Mouse (Mus musculus) MEL (cell line): ENCODE results near the gene Serpina1f. TPM values are rescaled to one million over a fixed set of nuclear protein-coding genes. Genes with fewer than 3 reads are reported as not detected.

Experiments used
- BHLHE40 ChIP-seq: IDR thresholded peaks from 2 replicates; pipeline ENCODE4 v1.6.1; 2012; ENCODE audit warnings: low read depth, mild to moderate bottlenecking, inconsistent platforms, low read length, improper control_type of control experiment, borderline replicate concordance
- CHD1 ChIP-seq: IDR thresholded peaks from 2 replicates; pipeline ENCODE4 v1.6.1; 2012; ENCODE audit warnings: low read depth, mild to moderate bottlenecking, inconsistent platforms, low read length, improper control_type of control experiment
- CHD2 ChIP-seq: IDR thresholded peaks from 2 replicates; pipeline ENCODE4 v1.6.1; 2011; ENCODE audit warnings: low read length, improper control_type of control experiment
- E2F4 ChIP-seq: IDR thresholded peaks from 2 replicates; pipeline ENCODE4 v1.6.1; 2011; ENCODE audit warnings: low read depth, low read length, improper control_type of control experiment, borderline replicate concordance
- EP300 ChIP-seq, 2 experiments: IDR thresholded peaks; 2 replicates each; pipeline ENCODE4 v1.6.1; 2011; ENCODE audit warnings: improper control_type of control experiment in 2 of 2, low read length in 2 of 2, low read depth in 1 of 2, mild to moderate bottlenecking in 1 of 2
- GABPA ChIP-seq: IDR thresholded peaks from 2 replicates; pipeline ENCODE4 v1.6.1; 2012; ENCODE audit warnings: low read depth, mild to moderate bottlenecking, inconsistent platforms, low read length, improper control_type of control experiment, moderate library complexity
- HCFC1 ChIP-seq: IDR thresholded peaks from 2 replicates; pipeline ENCODE4 v1.6.1; 2012; ENCODE audit warnings: low read depth, mild to moderate bottlenecking, inconsistent platforms, low read length, improper control_type of control experiment, moderate library complexity
- JUND ChIP-seq: IDR thresholded peaks from 2 replicates; pipeline ENCODE4 v1.6.1; 2011; ENCODE audit warnings: low read depth, mild to moderate bottlenecking, improper control_type of control experiment, low read length
- KAT2A ChIP-seq: conservative IDR thresholded peaks from 2 replicates; pipeline ENCODE4 v1.6.1; 2012; ENCODE audit warnings: low read depth, low read length, improper control_type of control experiment, inconsistent platforms
- MAFK ChIP-seq: IDR thresholded peaks from 2 replicates; pipeline ENCODE4 v1.6.1; 2011; ENCODE audit warnings: low read depth, mild to moderate bottlenecking, low read length, improper control_type of control experiment, borderline replicate concordance
- MAX ChIP-seq: IDR thresholded peaks from 2 replicates; pipeline ENCODE4 v1.6.1; 2011; ENCODE audit warnings: low read length, improper control_type of control experiment
- MXI1 ChIP-seq: IDR thresholded peaks from 2 replicates; pipeline ENCODE4 v1.6.1; 2011; ENCODE audit warnings: mild to moderate bottlenecking, low read depth, low read length, improper control_type of control experiment
- MYB ChIP-seq: IDR thresholded peaks from 2 replicates; pipeline ENCODE4 v1.6.1; 2011; ENCODE audit warnings: mild to moderate bottlenecking, low read depth, low read length, improper control_type of control experiment
- NRF1 ChIP-seq: IDR thresholded peaks from 2 replicates; pipeline ENCODE4 v1.6.1; 2014; ENCODE audit warnings: low read depth, mild to moderate bottlenecking, inconsistent platforms, low read length, improper control_type of control experiment, moderate library complexity; ENCODE audit not compliant: poor library complexity, insufficient read depth, severe bottlenecking
- POLR2A ChIP-seq, 2 experiments: IDR thresholded peaks; 2 replicates each; pipeline ENCODE4 v1.6.1; 2011 to 2012; ENCODE audit warnings: low read length in 2 of 2, mild to moderate bottlenecking in 2 of 2, control low read depth in 1 of 2, improper control_type of control experiment in 1 of 2, low read depth in 1 of 2, moderate library complexity in 1 of 2; ENCODE audit not compliant: control insufficient read depth in 1 of 2, insufficient read depth in 1 of 2, poor library complexity in 1 of 2
- POLR2AphosphoS2 ChIP-seq: IDR thresholded peaks from 2 replicates; pipeline ENCODE4 v1.6.1; 2011; ENCODE audit warnings: low read length, improper control_type of control experiment
- RCOR1 ChIP-seq: IDR thresholded peaks from 2 replicates; pipeline ENCODE4 v1.6.1; 2012; ENCODE audit warnings: low read depth, mild to moderate bottlenecking, inconsistent platforms, low read length, improper control_type of control experiment
- TBP ChIP-seq: IDR thresholded peaks from 2 replicates; pipeline ENCODE4 v1.8.0; 2011; ENCODE audit warnings: low read depth, low read length, improper control_type of control experiment
- TCF12 ChIP-seq: IDR thresholded peaks from 2 replicates; pipeline ENCODE4 v1.6.1; 2014; ENCODE audit warnings: low read depth, mild to moderate bottlenecking, inconsistent platforms, low read length, improper control_type of control experiment, moderate library complexity
- UBTF ChIP-seq: IDR thresholded peaks from 2 replicates; pipeline ENCODE4 v1.6.1; 2012; ENCODE audit warnings: low read depth, mild to moderate bottlenecking, inconsistent platforms, low read length, improper control_type of control experiment, moderate library complexity, borderline replicate concordance; ENCODE audit not compliant: insufficient read depth
- polyA plus RNA-seq, 2 experiments: library from polyadenylated mRNA; stranded (reverse) in 1 of 2; unstranded in 1 of 2; fragments of >175 nt in 1 of 2; fragments of >200 nt in 1 of 2; gene quantifications; 2 replicates each; pipeline versions ENCODE4 v1.2.1 to v1.2.4; 2012; ENCODE audit warnings: low replicate concordance in 2 of 2, low read depth in 1 of 2; ENCODE audit not compliant: insufficient read length in 2 of 2, insufficient read depth in 1 of 2, missing spikeins in 1 of 2
- total RNA-seq: library from RNA; depleted of rRNA; stranded (reverse); fragments of 300-350 nt; gene quantifications from 2 replicates; pipeline ENCODE4 v1.2.3, GENCODE M21; 2012; rRNA removed

The Serpina1f gene
- total and polyA plus RNA-seq, 3 experiments = not detected

DNA sequence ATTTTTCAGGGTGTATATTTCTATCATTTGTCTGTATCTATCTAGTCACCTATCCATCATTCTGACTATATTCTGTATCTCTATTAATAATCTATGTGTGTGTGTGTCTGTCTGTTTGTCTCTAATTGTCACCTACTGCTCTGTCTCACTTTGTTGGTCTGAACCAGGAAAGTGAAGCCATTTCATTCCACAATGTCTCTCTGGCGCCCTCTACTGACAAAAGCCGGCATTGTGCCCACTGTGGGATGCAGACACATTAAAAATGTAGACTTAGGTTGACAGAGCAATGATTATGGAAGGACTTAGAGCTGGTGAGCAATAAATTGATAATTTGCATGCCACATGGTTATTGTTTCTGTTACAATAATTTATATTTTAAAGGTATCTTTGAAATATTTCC is 52.0 kb downstream of the Serpina1f start (continued):
- no peak for TF ChIP-seq JUND
- TF ChIP-seq POLR2AphosphoS2 = no peak
- no peak for TF ChIP-seq CHD1
- TF ChIP-seq POLR2A (IDR thresholded peaks at IDR 0.05; ENCODE audit: control insufficient read depth in 1 of 2, insufficient read depth in 1 of 2, low read depth in 1 of 2, low read length in 2 of 2, poor library complexity in 1 of 2) = no peak
- TF ChIP-seq MXI1 = no peak
- TF ChIP-seq BHLHE40 = no peak
- TF ChIP-seq CHD2 = no peak
- no peak for TF ChIP-seq HCFC1
- 0 out of 4 replicates have a peak, but pooled peaks of 1 of the 2 experiments have one; percentile 11 for TF ChIP-seq EP300 (IDR thresholded peaks at IDR 0.05; ENCODE audit: low read depth in 1 of 2, low read length in 2 of 2)
- no peak for TF ChIP-seq E2F4
- TF ChIP-seq GABPA = no peak
- TF ChIP-seq RCOR1 = no peak
- no peak for TF ChIP-seq UBTF
- 0 out of 2 replicates have a peak, but pooled peaks have one; percentile 16 for TF ChIP-seq TCF12
- TF ChIP-seq NRF1 = no peak
- TF ChIP-seq MYB = no peak
- TF ChIP-seq TBP = no peak
- no peak for TF ChIP-seq MAFK
- TF ChIP-seq MAX = no peak
- TF ChIP-seq KAT2A = no peak

Other genes starting within 250 kb of the Serpina1f start
- not detected in 2 replicates for gene Ifi27l2b, start 238.3 kb downstream of the Serpina1f start, total RNA-seq
- under 1 TPM in 1 of 2 experiments, not detected in 1; 0.07 TPM for gene Ifi27l2b, start 238.3 kb downstream of the Serpina1f start, polyA plus RNA-seq
- gene Ppp4r4, start 163.2 kb downstream of the Serpina1f start, total RNA-seq = 1.0 and 1.3 TPM in 2 replicates
- gene Ppp4r4, start 163.2 kb downstream of the Serpina1f start, polyA plus RNA-seq = 1 to 10 TPM in 1 of 2 experiments, not detected in 1; 3.0 TPM
- gene Serpina10, start 64.1 kb downstream of the Serpina1f start, total RNA-seq = 0.12 and 0.13 TPM in 2 replicates
- gene Serpina10, start 64.1 kb downstream of the Serpina1f start, polyA plus RNA-seq = under 1 TPM in 1 of 2 experiments, not detected in 1; 0.07 TPM
- not detected in 2 replicates for gene Serpina6, start 38.3 kb downstream of the Serpina1f start, total RNA-seq
- gene Serpina6, start 38.3 kb downstream of the Serpina1f start, polyA plus RNA-seq = not detected
- gene Serpina16, start 19.4 kb downstream of the Serpina1f start, total RNA-seq = not detected in 2 replicates
- not detected for gene Serpina16, start 19.4 kb downstream of the Serpina1f start, polyA plus RNA-seq
- not detected in 2 replicates for gene Serpina1d, start 78.1 kb upstream of the Serpina1f start, total RNA-seq
- gene Serpina1d, start 78.1 kb upstream of the Serpina1f start, polyA plus RNA-seq = not detected
- gene Serpina1b, start 134.8 kb upstream of the Serpina1f start, total RNA-seq = not detected in 2 replicates
- gene Serpina1b, start 134.8 kb upstream of the Serpina1f start, polyA plus RNA-seq = not detected
- not detected in 2 replicates for gene Serpina1a, start 168.0 kb upstream of the Serpina1f start, total RNA-seq
- gene Serpina1a, start 168.0 kb upstream of the Serpina1f start, polyA plus RNA-seq = not detected
- gene Serpina1c, start 209.4 kb upstream of the Serpina1f start, total RNA-seq = not detected in 2 replicates
- gene Serpina1c, start 209.4 kb upstream of the Serpina1f start, polyA plus RNA-seq = not detected